Mouse (Mus musculus) megakaryocyte, embryonic 14.5 days (primary cell): ENCODE data around the gene Slc25a11.

Experiments
- FLI1 ChIP-seq: IDR thresholded peaks from 2 replicates; pipeline ENCODE4 v1.6.1; 2012; ENCODE audit warnings: low read length, inconsistent platforms, mixed read lengths
- GATA1 ChIP-seq: IDR thresholded peaks from 3 replicates; pipeline ENCODE4 v1.6.1; 2012; ENCODE audit warnings: mixed read lengths, low read length, inconsistent platforms, borderline replicate concordance

GRCm38 (mm10) chr11:70686901-70687566, 39.8 kb upstream of the Slc25a11 start:
- TF ChIP-seq GATA1 (no peak), FLI1 (no peak)
